Mouse (Mus musculus) adrenal gland, postnatal 14 days (tissue): ENCODE results near the gene Cnpy3. TPM values are rescaled to one million over a fixed set of nuclear protein-coding genes. Genes with fewer than 3 reads are reported as not detected.

Experiments used
- DNase-seq: peaks from one replicate; pipeline ENCODE4 v3.0.0; 2021; ENCODE audit warnings: mixed read lengths
- total RNA-seq: library from RNA; stranded (reverse); gene quantifications from 2 replicates; pipeline ENCODE4 v1.2.3, GENCODE M21; 2021

Cnpy3 gene
- total RNA-seq, 1 experiment from 2014 or later = 41.0 TPM

GRCm38 (mm10) chr17:46714756-46715481 lies 37.1 kb downstream of the Cnpy3 start:
- no peak for DNase-seq

- no peak for DNase-seq
These were observed 38.2 kb downstream of the Cnpy3 start for GRCm38 (mm10) chr17:46713849-46714248.

GRCm38 (mm10) chr17:46712442-46712841 lies 39.6 kb downstream of the Cnpy3 start:
- DNase-seq = no peak

GRCm38 (mm10) chr17:46711612-46712271 lies 40.3 kb downstream of the Cnpy3 start:
- peak; percentile 89 for DNase-seq

- peak; percentile 96 for DNase-seq
These were observed 40.9 kb downstream of the Cnpy3 start, which contains the start of gene Pex6 for GRCm38 (mm10) chr17:46710959-46711597. Gene Pex6 (plus strand): TSS chr17:46711463.

- peak; percentile 54 for DNase-seq
These were observed 45.5 kb downstream of the Cnpy3 start for GRCm38 (mm10) chr17:46706375-46707089.

GRCm38 (mm10) chr17:46704887-46705835 lies 46.9 kb downstream of the Cnpy3 start, which contains the start of gene Ppp2r5d:
Gene Ppp2r5d (minus strand): TSS chr17:46705111.
- peak; percentile 97 for DNase-seq

GRCm38 (mm10) chr17:46703971-46704886 lies 47.8 kb downstream of the Cnpy3 start:
- DNase-seq = peak; percentile 34

- no peak for DNase-seq
These were observed 49.5 kb downstream of the Cnpy3 start for GRCm38 (mm10) chr17:46702506-46702905.

GRCm38 (mm10) chr17:46702100-46702499 lies 49.9 kb downstream of the Cnpy3 start:
- no peak for DNase-seq

- no peak for DNase-seq
These were observed 50.5 kb downstream of the Cnpy3 start for GRCm38 (mm10) chr17:46701489-46701888.

- DNase-seq = no peak
These were observed 52.1 kb downstream of the Cnpy3 start for GRCm38 (mm10) chr17:46699912-46700311.

- DNase-seq = no peak
These were observed 52.8 kb downstream of the Cnpy3 start for GRCm38 (mm10) chr17:46699245-46699644.

- DNase-seq = peak; percentile 39
These were observed 53.5 kb downstream of the Cnpy3 start for GRCm38 (mm10) chr17:46698515-46698914.

- DNase-seq = no peak
These were observed 57.4 kb downstream of the Cnpy3 start for GRCm38 (mm10) chr17:46694517-46695063.

GRCm38 (mm10) chr17:46691390-46691789 lies 60.6 kb downstream of the Cnpy3 start:
- no peak for DNase-seq

GRCm38 (mm10) chr17:46690665-46691064 lies 61.3 kb downstream of the Cnpy3 start:
- no peak for DNase-seq

- DNase-seq = no peak
These were observed 66.1 kb downstream of the Cnpy3 start for GRCm38 (mm10) chr17:46685913-46686312.
